Mouse (Mus musculus) cerebellum, postnatal 14 days (tissue): ENCODE measurements around the gene Dlx1.

ENCODE experiments used
- DNase-seq, 2 experiments: peaks; one replicate each; pipeline ENCODE4 v3.0.0; 2021; ENCODE audit warnings: mixed read lengths in 2 of 2

Dlx1 gene

DNA sequence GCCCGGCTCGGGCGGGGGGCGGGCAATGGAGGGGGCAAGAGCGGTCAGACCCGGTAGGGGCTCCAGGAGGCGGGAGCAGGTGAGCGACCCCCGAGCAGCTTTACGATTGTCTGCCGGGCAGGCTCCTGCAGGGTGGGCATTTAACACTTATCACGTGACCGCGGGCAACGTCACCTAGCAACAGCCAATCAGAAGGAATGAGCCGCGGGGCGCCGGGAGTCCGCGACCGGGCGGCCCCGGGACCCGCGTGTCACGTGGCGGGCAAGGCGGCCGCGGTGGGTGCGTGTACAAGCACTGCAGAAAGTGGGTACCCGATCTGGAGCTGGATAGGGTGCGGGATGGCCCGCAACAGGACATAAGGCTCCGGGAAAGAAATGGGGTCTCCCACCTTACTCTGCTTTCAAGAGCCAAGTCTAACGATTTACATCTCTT lies 18.7 kb downstream of the Dlx1 start, which contains the start of gene Dlx2:
TSS of gene Dlx2 (minus strand) at position 115 of the 432 bp plus-strand sequence.
- DNase-seq = peak; percentile 43 to 44

DNA sequence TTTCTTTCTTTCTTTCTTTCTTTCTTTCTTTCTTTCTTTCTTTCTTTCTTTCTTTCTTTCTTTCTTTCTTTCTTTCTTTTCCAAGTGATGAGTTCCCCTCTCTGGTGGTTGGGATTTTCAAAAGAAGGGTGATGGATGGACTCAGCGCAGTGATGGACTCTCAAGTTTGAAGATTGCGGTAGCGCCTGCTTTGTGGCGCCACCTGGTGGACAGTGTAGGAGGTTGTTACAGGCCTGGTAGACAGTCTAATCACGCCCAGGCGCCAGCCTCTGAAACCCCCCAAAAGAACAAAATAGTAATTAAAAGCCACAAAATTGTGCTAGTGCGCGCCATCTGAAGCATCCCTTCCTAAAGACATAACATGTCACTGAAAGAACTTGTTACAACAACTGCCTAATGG lies 19.9 kb downstream of the Dlx1 start:
- peak; percentile 81 to 87 for DNase-seq

DNA sequence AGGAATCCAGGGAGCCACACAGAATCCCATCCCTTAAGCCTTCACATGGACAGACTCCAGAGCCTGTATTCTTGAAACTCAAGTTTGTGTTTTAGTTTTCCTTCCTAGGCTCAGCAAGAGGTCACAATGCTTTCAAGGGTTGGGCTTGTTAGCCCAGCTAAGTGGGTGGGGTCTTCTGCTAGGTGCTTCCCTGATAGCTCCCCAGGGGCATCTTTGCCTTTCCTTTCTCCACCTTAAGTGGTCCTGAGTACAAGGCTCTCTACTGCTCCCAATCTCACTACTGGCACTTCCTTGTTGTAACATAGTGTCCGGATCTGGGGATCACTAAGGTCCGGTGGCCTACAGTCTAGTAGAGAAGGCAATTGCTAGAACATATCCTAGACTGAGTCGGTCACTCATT lies 22.4 kb downstream of the Dlx1 start:
- DNase-seq = no peak

DNA sequence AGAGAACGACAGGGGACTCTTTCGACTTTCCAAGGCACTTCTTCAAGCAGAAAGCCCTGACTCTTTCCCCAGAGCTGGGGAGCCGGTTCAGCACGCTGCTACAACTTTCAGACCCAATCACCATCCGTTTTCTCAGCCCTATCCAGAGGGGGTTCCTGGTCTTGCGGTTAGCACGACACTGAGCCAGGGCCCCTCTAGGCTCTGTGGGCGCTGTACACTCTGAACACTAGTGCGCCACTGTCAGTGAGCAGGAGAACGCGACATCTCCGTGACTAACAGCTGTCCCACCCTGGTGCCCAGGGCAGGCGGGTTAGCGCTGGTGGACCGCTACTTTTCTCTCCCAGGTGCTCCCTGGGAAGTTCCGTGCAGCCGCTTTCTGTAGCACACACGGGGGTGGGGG lies 23.8 kb downstream of the Dlx1 start:
- DNase-seq = no peak

DNA sequence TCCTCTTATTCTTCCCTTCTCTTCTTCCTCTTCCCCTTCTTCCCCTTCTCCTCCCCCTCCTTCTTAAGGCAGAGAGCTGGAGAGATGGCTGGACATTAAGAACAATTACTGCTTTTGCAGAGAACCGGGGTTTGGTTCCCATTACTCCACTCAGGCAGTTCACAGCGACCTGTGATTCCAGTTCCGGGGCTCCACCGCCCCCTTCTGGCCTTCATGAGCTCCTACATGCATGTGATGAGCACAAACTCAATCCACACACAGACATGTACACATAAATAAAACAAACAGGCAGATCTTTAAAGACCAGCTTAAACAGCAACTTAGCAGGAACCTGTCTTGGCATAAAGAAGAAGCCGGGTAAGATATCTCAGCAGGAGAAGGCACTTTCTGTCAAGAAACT lies 28.2 kb downstream of the Dlx1 start:
- DNase-seq = no peak

DNA sequence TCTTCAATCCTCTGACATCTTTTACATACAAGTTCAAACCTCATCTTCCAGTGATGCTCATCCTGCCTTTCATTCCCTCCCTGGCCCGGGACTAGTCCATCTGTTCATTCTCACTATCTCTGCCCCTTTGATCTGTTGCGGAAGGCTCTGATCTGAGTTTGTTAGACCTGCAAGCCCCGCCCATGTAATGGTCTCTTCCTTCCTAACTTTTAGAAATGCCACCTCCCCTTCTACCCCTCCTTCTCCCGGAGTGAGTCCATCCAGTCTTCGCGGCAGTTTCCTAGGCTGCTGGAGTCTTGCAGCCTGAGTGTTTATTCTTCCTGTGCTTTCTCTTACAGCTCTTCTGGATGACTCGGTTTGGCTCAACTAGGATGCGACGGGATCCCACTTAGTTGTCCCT lies 38.6 kb downstream of the Dlx1 start:
- DNase-seq = no peak

DNA sequence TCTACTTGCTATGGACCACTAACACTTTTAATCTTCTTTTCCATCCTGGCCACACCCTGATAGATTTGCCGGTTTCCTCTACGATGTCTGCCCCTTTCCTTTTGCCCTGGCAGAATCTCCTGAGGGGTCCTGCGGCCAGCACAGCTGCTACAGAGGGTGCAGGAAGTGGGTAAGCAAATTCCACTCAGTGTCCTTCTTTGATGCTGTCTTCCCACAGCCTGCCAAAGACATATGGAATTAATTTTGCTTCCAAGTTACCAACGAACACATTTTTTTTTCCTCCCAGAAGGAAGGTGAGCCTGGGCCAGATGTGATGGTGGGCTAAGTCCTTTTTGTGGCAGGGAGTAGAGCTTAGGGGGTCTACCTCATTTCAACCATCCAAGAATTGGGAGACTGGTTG lies 45.8 kb downstream of the Dlx1 start:
- no peak for DNase-seq

DNA sequence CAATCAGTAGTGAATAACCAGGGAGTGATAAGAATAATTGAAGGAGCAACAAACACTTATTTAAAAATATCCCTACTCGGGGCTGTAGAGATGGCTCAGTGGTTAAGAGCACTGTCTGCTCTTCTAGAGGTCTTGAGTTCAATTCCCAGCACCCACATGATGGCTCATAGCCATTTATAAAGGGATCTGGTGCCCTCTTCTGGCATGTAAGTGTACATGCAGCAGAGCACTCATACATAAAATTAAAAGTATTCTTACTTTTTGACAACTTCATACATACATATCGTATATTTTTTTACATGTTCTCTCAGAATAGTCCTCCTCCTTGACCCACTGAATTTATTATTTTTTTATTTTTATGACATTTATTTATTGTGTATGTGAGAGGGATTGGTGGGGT lies 49.1 kb downstream of the Dlx1 start:
- DNase-seq = no peak

DNA sequence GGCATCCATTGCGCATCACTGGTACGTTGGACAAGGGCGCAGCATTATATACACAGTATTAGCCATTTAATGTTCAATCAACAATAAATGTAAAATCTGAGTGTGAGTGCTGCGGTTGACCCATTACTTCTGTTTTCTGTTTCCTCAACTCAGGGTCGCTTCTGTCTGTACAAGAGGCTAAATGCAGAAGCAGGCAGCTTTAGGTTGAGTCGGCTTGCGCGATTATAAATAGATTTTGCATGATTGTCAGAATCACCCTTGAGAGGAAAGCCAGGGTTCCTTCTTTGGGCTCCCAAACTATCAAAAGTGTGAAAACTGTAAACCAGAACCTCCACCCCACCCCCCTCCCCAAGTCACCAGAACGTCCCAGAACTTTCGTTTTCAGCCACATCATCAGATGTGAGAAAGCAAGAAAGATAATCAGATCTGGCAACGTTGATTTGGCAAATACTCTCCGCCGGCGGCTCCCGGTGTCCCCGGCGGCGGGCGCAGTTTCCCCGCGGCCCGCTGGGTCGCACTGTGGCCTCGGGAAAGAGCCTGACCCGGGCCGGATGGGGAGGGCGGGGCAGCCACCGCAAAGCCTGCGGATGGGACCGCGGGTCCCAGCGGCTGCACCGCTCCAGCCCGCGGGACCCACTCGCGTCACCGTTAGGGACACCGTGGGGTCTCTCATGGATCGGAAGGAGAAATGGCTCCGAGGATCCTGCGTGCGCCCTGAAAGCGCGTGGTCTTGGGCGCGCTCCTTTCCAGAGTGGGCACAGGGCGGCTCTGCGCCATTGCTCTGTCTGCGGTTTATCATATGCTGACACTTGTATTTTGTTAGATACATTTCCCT lies 52.9 kb downstream of the Dlx1 start:
- peak; percentile 64 to 67 for DNase-seq

DNA sequence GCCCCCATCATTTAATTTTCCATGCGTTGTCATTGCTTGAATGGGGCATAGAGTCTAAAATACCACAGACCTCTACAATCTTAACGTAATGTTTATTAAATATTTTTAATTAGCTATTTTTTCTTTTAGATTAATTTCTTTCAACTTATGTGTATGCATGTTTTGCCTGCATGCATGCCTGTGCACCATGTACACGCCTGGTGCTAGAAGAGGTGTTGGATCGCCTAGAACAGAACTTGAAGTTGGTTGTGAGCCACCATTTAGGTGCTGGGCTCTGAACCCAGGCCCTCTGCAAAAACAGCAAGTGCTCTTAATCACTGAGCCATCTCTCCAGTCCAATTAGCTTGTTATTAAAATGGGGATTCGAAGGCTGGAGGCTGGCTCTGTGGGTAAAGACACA lies 53.6 kb downstream of the Dlx1 start:
- no peak for DNase-seq
